Mouse (Mus musculus) forelimb bud, embryonic 11.5 days (tissue): Measurements from ENCODE around the gene Setd7.

Experiments used
- DNase-seq: peaks from one replicate; pipeline ENCODE4 v3.0.0-alpha.2; 2012; ENCODE audit warnings: low read depth, low spot score

Gene Setd7

DNA sequence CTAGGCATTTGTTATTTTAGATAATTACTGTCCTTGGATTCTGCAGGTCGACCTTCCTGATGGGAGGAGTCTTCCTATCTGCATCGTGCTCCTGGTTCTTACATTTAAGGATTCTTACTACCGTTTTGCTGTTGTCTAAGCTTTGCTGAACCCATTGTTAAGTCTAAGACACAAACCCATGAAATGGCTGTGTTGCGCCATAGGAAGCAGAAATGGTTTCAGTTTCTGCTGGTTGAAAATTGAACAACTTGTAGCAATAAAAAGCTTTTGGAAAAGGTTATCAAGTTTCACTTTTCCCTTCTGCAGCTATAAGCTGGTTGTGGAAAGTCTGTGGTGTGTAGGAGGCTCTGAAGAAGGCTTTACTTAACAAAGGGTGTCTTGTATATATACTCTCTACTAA lies 85.0 kb downstream of the Setd7 start:
- DNase-seq, result no peak

DNA sequence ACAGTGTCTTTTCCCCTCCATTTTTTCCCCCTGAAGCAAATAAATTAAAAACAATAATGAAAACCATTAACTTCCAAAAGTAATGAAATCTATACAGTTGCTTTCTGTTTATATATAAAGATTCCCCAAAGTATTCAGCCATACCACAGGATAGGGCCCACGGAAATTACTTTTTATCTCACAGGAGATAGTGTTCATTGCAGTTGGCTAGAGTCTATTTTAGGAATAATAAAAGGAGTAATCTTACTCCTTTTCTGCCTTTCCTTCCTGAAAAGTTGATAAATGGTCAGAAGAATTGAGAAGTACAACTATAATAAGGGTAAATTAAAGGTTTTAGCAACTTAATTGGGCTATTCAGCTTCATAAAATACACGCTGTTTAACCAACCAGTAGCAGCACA lies 92.1 kb downstream of the Setd7 start:
- no peak for DNase-seq
